Mouse (Mus musculus): ENCODE measurements around the gene Cp. TPM values are rescaled to one million over a fixed set of nuclear protein-coding genes. Genes with fewer than 3 reads are reported as not detected.

Gene Cp
- polyA plus RNA-seq, 2 experiments = 1.3 TPM

- Histone ChIP-seq H3K9me3 (ENCODE audit: control insufficient read depth, low read length) (no peaks in the 10 kb centered on the region), H3K27me3 (ENCODE audit: control insufficient read depth, insufficient read depth, low read length) (no peaks in the 10 kb centered on the region), H3K9ac (ENCODE audit: low read depth, low read length, severe bottlenecking) (peak within 1 kb of the TSS; percentile 71), H3K4me2 (replicated peaks; ENCODE audit: low read depth, low read length, severe bottlenecking) (peak within 1 kb of the TSS; percentile 45), H3K27ac (replicated peaks; ENCODE audit: low read depth, low read length) (peak within 1 kb of the TSS; percentile 80), H3K4me1 (ENCODE audit: control insufficient read depth, insufficient read depth, low read length) (0 out of 2 replicates have a peak, but pooled peaks cover 2% of the 10 kb centered on the region), H3K4me3 (replicated peaks; ENCODE audit: low read length) (peak within 1 kb of the TSS; percentile 69), H3K36me3 (ENCODE audit: control insufficient read depth, insufficient read depth, low read length) (peaks cover 5% of the 10 kb centered on the region)
- under 1% methylated on average over 53 of the region's 54 CpGs for WGBS
- DNase-seq (ENCODE audit: low spot score) (peak; percentile 95), ATAC-seq (ENCODE audit: low FRiP score, low read depth) (peak; percentile 100)
- TF ChIP-seq POLR2A (IDR thresholded peaks at IDR 0.05; ENCODE audit: borderline replicate concordance, extremely low read depth, insufficient read depth, insufficient read length) = no peak; the same call in 1 of the 2 replicates
These were observed 100.7 kb downstream of the Cp start, which contains the start of gene Hltf for GRCm38 (mm10) chr3:20057306-20058196. Hltf (plus strand) TSS chr3:20057811.

GRCm38 (mm10) chr3:20058197-20058541 lies 101.3 kb downstream of the Cp start:
- H3K27me3 ChIP-seq (ENCODE audit: control insufficient read depth, insufficient read depth, low read length) = no peaks in the 10 kb centered on the region
- ATAC-seq (ENCODE audit: low FRiP score, low read depth) (no peak), DNase-seq (ENCODE audit: low spot score) (no peak)
- no peaks in the 10 kb centered on the region for H3K9me3 ChIP-seq (ENCODE audit: control insufficient read depth, low read length)
- peaks cover 7% of the 10 kb centered on the region for H3K36me3 ChIP-seq (ENCODE audit: control insufficient read depth, insufficient read depth, low read length)
- H3K27ac ChIP-seq (replicated peaks; ENCODE audit: low read depth, low read length) = no peak overlapping the region
- TF ChIP-seq POLR2A (IDR thresholded peaks at IDR 0.05; ENCODE audit: borderline replicate concordance, extremely low read depth, insufficient read depth, insufficient read length) = no peak
- H3K9ac ChIP-seq (ENCODE audit: low read depth, low read length, severe bottlenecking) = peak overlapping the region; percentile 71
- H3K4me1 ChIP-seq (ENCODE audit: control insufficient read depth, insufficient read depth, low read length) = 0 out of 2 replicates have a peak, but pooled peaks cover 2% of the 10 kb centered on the region
- WGBS = 0% methylated on average over 6 of the region's 9 CpGs
- H3K4me2 ChIP-seq (replicated peaks; ENCODE audit: low read depth, low read length, severe bottlenecking) = peak overlapping the region; percentile 45
- peak overlapping the region; percentile 69 for H3K4me3 ChIP-seq (replicated peaks; ENCODE audit: low read length)

Other genes with a start within 250 kb of the Cp start
- 11.2 and 13.1 TPM in 2 replicates for gene Hps3, start 78.3 kb downstream of the Cp start, polyA plus RNA-seq (2012; rRNA removed)
- 8.3 and 11.1 TPM in 2 replicates for gene Hps3, start 78.3 kb downstream of the Cp start, polyA plus RNA-seq (2014; fragmentation: Nextera tagmentation; extraction: Ambion mirVana)
- gene Hltf, start 100.8 kb downstream of the Cp start, polyA plus RNA-seq (2012; rRNA removed) = 12.9 and 13.0 TPM in 2 replicates
- gene Hltf, start 100.8 kb downstream of the Cp start, polyA plus RNA-seq (2014; fragmentation: Nextera tagmentation; extraction: Ambion mirVana) = 18.5 and 19.0 TPM in 2 replicates
- gene Gyg, start 198.3 kb downstream of the Cp start, polyA plus RNA-seq (2012; rRNA removed) = 27.0 and 27.8 TPM in 2 replicates
- gene Gyg, start 198.3 kb downstream of the Cp start, polyA plus RNA-seq (2014; fragmentation: Nextera tagmentation; extraction: Ambion mirVana) = 48.9 and 50.9 TPM in 2 replicates